Mouse (Mus musculus): ENCODE results near the gene Mrps23. TPM values are rescaled to one million over a fixed set of nuclear protein-coding genes. Genes with fewer than 3 reads are reported as not detected.

Mrps23 gene
- 53.1 TPM for total RNA-seq (2023)

DNA sequence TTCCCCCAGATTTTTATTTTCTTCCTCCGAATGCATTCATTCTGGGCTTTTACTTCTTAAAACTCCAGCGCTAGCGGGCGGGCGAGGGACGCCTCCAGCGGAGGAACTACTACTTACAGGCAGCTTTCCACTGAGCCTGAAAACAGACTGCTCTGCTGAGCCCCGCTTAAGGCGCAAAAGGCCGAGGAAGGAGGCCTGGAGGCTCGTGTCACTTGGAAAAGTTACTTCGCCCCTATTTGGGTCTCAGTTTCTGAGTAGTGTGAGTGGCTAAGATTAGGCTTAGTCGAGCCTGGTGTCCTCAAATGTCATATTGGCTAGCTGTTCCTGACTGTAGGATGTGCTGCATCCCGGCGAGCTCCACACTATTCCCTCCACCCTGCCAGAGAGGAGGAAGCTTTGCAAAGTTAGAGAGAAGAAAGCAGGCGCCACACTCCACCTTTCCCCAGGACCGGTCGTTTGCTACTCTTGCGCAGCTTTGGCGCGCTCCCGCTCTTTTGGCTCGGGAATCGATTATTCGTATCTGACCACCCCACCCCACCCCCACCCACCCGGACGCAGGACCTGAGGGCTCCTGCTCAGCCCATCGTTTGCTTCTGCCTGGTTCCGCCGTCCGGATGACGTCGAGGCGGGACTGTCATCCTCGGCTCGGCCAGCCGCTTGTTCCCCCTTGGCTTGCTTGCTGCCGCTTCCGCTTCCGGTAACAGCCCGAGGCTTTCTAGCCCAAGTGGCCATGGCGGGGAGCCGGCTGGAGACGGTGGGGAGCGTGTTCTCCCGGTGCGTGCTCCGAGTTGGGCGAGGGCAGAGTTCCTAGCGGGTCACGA is at the start of gene Mrps23:
Gene Mrps23 (plus strand): TSS at position 677 of the 821 bp plus-strand sequence.

Other genes starting within 250 kb of the Mrps23 start
- 11.6 TPM for gene Dynll2, start 216.9 kb upstream of the Mrps23 start, total RNA-seq (2023)
- 316 TPM for gene Srsf1, start 157.0 kb upstream of the Mrps23 start, total RNA-seq (2023)
- gene Vezf1, start 136.1 kb upstream of the Mrps23 start, total RNA-seq (2023), result 54.1 TPM
- 17.1 TPM for gene Cuedc1, start 106.3 kb upstream of the Mrps23 start, total RNA-seq (2023)
- not detected for gene Ccdc182, start 89.7 kb downstream of the Mrps23 start, total RNA-seq (2023)

Data from CD8-positive naive resting alpha-beta T cell, adult 57 days (primary cell).